Mouse (Mus musculus) bone marrow, adult 2 months (tissue): ENCODE results near the gene Nub1. TPM values are rescaled to one million over a fixed set of nuclear protein-coding genes. Genes with fewer than 3 reads are reported as not detected.

Source experiments
- H3K27ac ChIP-seq: fragments of 200-500 bp; 2 replicates; pipeline ENCODE4 v1.5.1; 2012; ENCODE audit warnings: low read depth, mild to moderate bottlenecking, control low read depth, inconsistent platforms, low read length; ENCODE audit not compliant: control insufficient read depth, poor library complexity, insufficient read depth
- H3K4me1 ChIP-seq: fragments of 200-500 bp; 2 replicates; pipeline ENCODE4 v1.6.1; 2011; ENCODE audit warnings: low read length; ENCODE audit not compliant: control insufficient read depth, insufficient read depth
- H3K4me3 ChIP-seq: fragments of 200-500 bp; replicated peaks from 2 replicates; pipeline ENCODE3; 2011; ENCODE audit warnings: mild to moderate bottlenecking, low read depth, low read length, control low read depth; ENCODE audit not compliant: control insufficient read depth
- CTCF ChIP-seq: fragments of 200-500 bp; IDR thresholded peaks from 2 replicates; pipeline ENCODE4 v1.5.1; 2011; ENCODE audit warnings: low read length, control low read depth; ENCODE audit not compliant: control insufficient read depth, insufficient read depth
- POLR2A ChIP-seq: fragments of 200-500 bp; IDR thresholded peaks from 2 replicates; pipeline ENCODE4 v1.6.1; 2011; ENCODE audit warnings: low read depth, mild to moderate bottlenecking, control low read depth, low read length, borderline replicate concordance; ENCODE audit not compliant: control insufficient read depth
- WGBS: fragments of 180-500 bp; shearing (Covaris S2); methylation state at CpG from one replicate; pipeline ENCODE4 v1.1.7; 2018; 5-methylcytosine and 5-hydroxymethylcytosine counted together
- polyA plus RNA-seq: library from polyadenylated mRNA; stranded (reverse); fragments of >200 nt; gene quantifications from 2 replicates; pipeline ENCODE4 v1.2.4, GENCODE M21; 2011; ENCODE audit warnings: low replicate concordance; ENCODE audit not compliant: missing spikeins, insufficient read depth, insufficient read length

The Nub1 gene
- polyA plus RNA-seq, 1 experiment = 35.7 TPM

DNA sequence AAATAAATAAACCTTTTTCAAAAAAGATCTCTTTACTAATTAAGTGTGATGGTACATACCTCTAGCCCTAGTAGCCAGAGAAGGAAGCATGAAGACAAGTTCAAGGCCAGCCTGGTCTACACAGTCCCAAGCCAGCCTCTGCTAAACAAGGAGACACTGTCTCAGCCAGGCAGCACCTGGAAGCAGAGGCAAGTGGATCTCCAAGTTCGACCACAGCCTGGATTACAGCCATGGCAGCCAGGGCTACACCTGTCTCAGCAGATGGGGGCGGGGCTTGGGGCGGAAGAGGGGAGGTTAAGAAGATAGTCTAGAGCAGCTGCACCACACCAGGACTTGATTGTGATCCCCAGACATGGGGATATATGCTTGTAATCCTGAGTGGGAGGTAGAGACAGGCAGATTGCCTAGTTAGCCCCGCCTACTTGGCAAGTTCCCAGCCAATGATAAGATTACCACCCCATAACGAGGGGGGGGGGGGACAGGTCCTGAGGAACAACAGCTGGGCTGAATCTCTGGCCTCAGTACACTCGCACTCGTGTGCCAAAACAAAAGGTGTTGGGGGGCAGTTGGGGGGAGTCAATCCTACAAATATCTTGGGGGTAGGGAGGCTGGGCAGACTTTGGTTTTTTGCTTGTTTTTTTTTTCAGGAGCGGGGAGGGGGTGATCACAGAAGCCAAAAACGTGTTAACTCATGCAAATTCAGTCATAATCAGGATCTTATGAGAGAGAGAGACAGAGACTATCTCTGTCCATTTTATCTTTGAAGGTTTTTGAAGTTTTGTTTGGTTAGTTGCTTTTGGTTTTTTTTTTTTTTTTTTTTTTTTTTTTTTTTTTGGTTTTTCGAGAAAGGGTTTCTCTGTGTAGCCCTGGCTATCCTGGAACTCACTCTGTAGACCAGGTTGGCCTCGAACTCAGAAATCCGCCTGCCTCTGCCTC lies 41.8 kb downstream of the Nub1 start:
- TF ChIP-seq POLR2A = no peak
- no peak for TF ChIP-seq CTCF
- H3K4me1 ChIP-seq = no peaks in the 10 kb centered on the region; the same call in 1 of the 2 replicates
- H3K4me3 ChIP-seq = no peak overlapping the region
- H3K27ac ChIP-seq = no peak overlapping the region
- WGBS = 66% methylated on average over 12 of the region's 12 CpGs

DNA sequence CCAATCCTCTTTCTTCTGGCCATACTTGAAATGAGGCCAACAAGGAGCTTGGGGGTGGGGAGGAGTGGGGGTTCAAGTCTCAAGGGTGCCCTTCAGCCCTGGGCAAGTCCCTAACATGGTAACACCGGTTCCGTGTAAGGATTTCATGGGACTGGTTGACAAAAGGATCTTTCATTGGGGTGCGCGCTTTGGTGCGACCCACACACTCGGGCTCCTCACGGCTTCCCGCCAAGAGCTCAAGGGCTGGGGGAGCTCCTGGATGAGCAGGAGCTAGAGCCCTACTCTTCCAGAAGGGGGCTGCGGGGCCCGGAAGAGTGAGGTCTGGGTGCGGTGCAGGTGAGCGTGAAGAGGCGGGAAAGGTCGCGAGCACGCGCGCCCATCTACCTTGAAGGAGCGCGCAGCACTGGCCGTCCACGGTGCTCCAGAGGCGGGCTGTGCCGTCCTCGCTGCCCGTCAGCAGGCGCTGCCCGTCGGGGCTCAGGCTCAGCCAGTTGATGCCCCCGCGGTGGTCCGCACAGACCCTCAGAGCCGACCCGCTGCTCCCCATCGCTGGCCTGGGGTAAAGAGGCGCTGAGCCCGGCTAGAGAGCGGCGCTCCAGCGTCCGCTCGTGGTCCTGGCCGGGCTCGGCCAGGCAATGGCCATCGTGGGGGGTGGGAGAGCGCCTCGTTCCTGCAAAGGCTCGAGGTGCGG lies 44.6 kb downstream of the Nub1 start:
- WGBS = 4% methylated on average over 49 of the region's 49 CpGs
- H3K4me1 ChIP-seq = no peaks in the 10 kb centered on the region; the same call in 1 of the 2 replicates
- H3K4me3 ChIP-seq = no peak overlapping the region
- TF ChIP-seq POLR2A (no peak), CTCF (no peak)
- no peak overlapping the region; the same call in 1 of the 2 replicates for H3K27ac ChIP-seq

GRCm38 (mm10) chr5:24730488-24730871 lies 45.1 kb downstream of the Nub1 start, which contains the start of gene Wdr86:
TSS of gene Wdr86 (minus strand) at chr5:24730727.
- 2% methylated on average over 23 of the region's 23 CpGs for WGBS
- H3K4me1 ChIP-seq = no peaks in the 10 kb centered on the region; the same call in 1 of the 2 replicates
- no peak within 1 kb of the TSS for H3K4me3 ChIP-seq
- TF ChIP-seq POLR2A (no peak), CTCF (no peak)
- H3K27ac ChIP-seq = no peak within 1 kb of the TSS; the same call in 1 of the 2 replicates

GRCm38 (mm10) chr5:24730986-24731385 lies 45.7 kb downstream of the Nub1 start:
- no peaks in the 10 kb centered on the region; the same call in 1 of the 2 replicates for H3K4me1 ChIP-seq
- TF ChIP-seq CTCF (no peak), POLR2A (no peak)
- H3K27ac ChIP-seq = no peak overlapping the region
- WGBS = 10% methylated on average over 15 of the region's 15 CpGs
- no peak overlapping the region for H3K4me3 ChIP-seq

DNA sequence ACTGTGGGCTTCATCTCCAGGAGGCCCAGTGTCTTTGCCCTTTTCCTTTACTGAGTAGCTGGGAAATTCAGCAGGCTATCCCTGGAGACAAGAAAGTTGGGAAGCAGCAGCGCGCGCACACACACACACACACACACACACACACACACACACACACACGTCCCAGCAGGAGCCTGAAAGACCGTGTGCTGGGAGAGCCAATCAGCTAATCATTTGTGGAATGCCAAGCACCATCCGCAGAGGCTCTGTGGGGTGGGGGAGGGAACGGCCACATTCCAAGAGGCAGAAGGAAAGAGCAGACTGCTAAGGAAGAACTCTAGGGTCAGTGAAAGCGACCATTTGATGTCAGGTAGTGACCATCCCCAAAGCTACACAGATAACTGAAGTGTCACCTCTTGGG lies 47.8 kb downstream of the Nub1 start:
- no peak for TF ChIP-seq POLR2A
- TF ChIP-seq CTCF = no peak
- WGBS = 82% methylated on average over 8 of the region's 8 CpGs
- Histone ChIP-seq H3K4me3 (no peak overlapping the region), H3K4me1 (no peaks in the 10 kb centered on the region; the same call in 1 of the 2 replicates), H3K27ac (no peak overlapping the region)

DNA sequence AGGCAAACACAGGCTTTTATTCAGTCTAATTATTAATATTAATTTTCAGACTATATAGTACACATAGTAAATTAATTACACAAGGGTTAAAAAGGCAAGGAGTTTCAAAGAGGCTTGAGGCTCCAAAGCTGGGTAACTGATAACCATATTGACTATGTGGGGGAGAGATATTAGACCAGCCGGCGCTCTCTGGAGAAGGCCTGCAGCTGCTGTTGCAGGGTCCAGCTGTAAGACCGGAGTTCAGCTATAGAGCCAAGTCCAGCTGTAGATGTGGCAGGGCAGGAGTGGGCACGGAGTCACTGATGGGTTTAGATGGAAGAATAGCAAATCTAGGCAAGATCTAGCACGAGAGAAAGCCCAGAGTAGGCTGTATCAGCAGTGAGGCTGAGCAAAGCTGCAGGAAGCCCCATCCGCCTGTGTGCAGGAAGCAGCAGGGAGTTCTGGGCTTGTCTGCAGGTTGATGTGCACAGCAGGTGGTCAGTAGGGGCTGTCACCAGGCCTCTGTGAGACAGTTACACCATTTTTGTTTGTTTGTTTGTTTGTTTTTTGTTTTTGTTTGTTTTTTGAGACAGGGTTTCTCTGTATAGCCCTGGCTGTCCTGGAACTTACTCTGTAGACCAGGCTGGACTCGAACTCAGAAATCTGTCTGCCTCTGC lies 48.6 kb downstream of the Nub1 start:
- H3K27ac ChIP-seq = no peak overlapping the region
- 59% methylated on average over 7 of the region's 7 CpGs for WGBS
- H3K4me3 ChIP-seq = no peak overlapping the region
- TF ChIP-seq CTCF (no peak), POLR2A (no peak)
- H3K4me1 ChIP-seq = peaks cover 1% of the 10 kb centered on the region; the same call in 1 of the 2 replicates

- Histone ChIP-seq H3K4me1 (0 out of 2 replicates have a peak, but pooled peaks cover 1% of the 10 kb centered on the region), H3K27ac (no peak overlapping the region), H3K4me3 (no peak overlapping the region)
- 92% methylated on average over 10 of the region's 10 CpGs for WGBS
- TF ChIP-seq CTCF (no peak), POLR2A (no peak)
Observed at GRCm38 (mm10) chr5:24737595-24737994, 52.3 kb downstream of the Nub1 start.
